Mouse (Mus musculus) forebrain, embryonic 11.5 days (tissue): ENCODE results near the gene Scube2. TPM values are rescaled to one million over a fixed set of nuclear protein-coding genes. Genes with fewer than 3 reads are reported as not detected.

Source experiments
- ATAC-seq: fragments of 200-750 bp; cut with Nextera tagmentation; replicated peaks from 2 replicates; pipeline ENCODE4 v1.8.0; 2017; ENCODE audit warnings: moderate TSS enrichment; ENCODE audit not compliant: low FRiP score
- DNase-seq: peaks from one replicate; pipeline ENCODE4 v3.0.0-alpha.2; 2017; ENCODE audit warnings: low spot score
- H3K27ac ChIP-seq: fragments of 300-500 bp; sonication (generic); 2 replicates; pipeline ENCODE4 v1.5.1; 2014; ENCODE audit warnings: low read depth, low read length
- H3K27me3 ChIP-seq: fragments of 300-500 bp; sonication (generic); 2 replicates; pipeline ENCODE4 v1.6.1; 2014; ENCODE audit warnings: mild to moderate bottlenecking, low read length, mixed read lengths; ENCODE audit not compliant: control insufficient read depth, insufficient read depth
- H3K36me3 ChIP-seq: fragments of 300-500 bp; sonication (generic); 2 replicates; pipeline ENCODE4 v1.6.1; 2014; ENCODE audit warnings: mild to moderate bottlenecking, low read length, moderate library complexity, mixed read lengths; ENCODE audit not compliant: control insufficient read depth, insufficient read depth
- H3K4me1 ChIP-seq: fragments of 300-500 bp; sonication (generic); replicated peaks from 2 replicates; pipeline ENCODE4 v1.6.1; 2014; ENCODE audit warnings: low read length, mixed read lengths; ENCODE audit not compliant: control insufficient read depth, insufficient read depth
- H3K4me2 ChIP-seq: fragments of 300-500 bp; sonication (generic); 2 replicates; pipeline ENCODE4 v1.6.1; 2014; ENCODE audit warnings: low read depth, mild to moderate bottlenecking, low read length, moderate library complexity, mixed read lengths; ENCODE audit not compliant: severe bottlenecking
- H3K4me3 ChIP-seq: fragments of 300-500 bp; sonication (generic); 2 replicates; pipeline ENCODE4 v1.5.1; 2014; ENCODE audit warnings: low read depth, low read length
- H3K9ac ChIP-seq: fragments of 300-500 bp; sonication (generic); 2 replicates; pipeline ENCODE4 v1.6.1; 2014; ENCODE audit warnings: low read length
- H3K9me3 ChIP-seq: fragments of 300-500 bp; sonication (generic); 2 replicates; pipeline ENCODE4 v1.6.1; 2016; ENCODE audit warnings: low read length, mixed read lengths; ENCODE audit not compliant: control insufficient read depth
- WGBS: fragments of 180-500 bp; shearing (Covaris S2); extraction: QIAGEN DNeasy Blood & Tissue Kit; methylation state at CpG from one replicate; pipeline ENCODE4 v1.1.7; 2014; 5-methylcytosine and 5-hydroxymethylcytosine counted together
- polyA plus RNA-seq: library from polyadenylated mRNA; unstranded; fragments of >200 nt; fragmentation: Nextera tagmentation; extraction: Ambion mirVana; gene quantifications from 2 replicates; pipeline ENCODE4 v1.2.1, GENCODE M21; 2014

Scube2 gene
- polyA plus RNA-seq, 1 experiment from 2014 or later: 2.5 TPM

GRCm38 (mm10) chr7:109848867-109849733, 16.4 kb downstream of the Scube2 start:
- peaks cover 20% of the 10 kb centered on the region; the same call in 1 of the 2 replicates for H3K4me1 ChIP-seq
- no peak for ATAC-seq
- no peaks in the 10 kb centered on the region for H3K36me3 ChIP-seq
- WGBS: 38% methylated on average over 11 of the region's 11 CpGs
- no peak for DNase-seq
- H3K27me3 ChIP-seq: peaks cover 3% of the 10 kb centered on the region; the same call in 1 of the 2 replicates
- no peaks in the 10 kb centered on the region for H3K9me3 ChIP-seq
- H3K4me3 ChIP-seq: no peak overlapping the region
- no peak overlapping the region for H3K9ac ChIP-seq
- no peak overlapping the region for H3K27ac ChIP-seq
- no peak overlapping the region for H3K4me2 ChIP-seq

GRCm38 (mm10) chr7:109844100-109844499, 21.4 kb downstream of the Scube2 start:
- Histone ChIP-seq H3K27ac (no peak overlapping the region), H3K4me3 (no peak overlapping the region), H3K36me3 (no peaks in the 10 kb centered on the region), H3K9me3 (no peaks in the 10 kb centered on the region), H3K4me1 (peaks cover 2% of the 10 kb centered on the region; the same call in 1 of the 2 replicates), H3K4me2 (no peak overlapping the region), H3K27me3 (peaks cover 3% of the 10 kb centered on the region; the same call in 1 of the 2 replicates), H3K9ac (no peak overlapping the region)
- no peak for DNase-seq
- no peak for ATAC-seq
- 87% methylated on average over 6 of the region's 6 CpGs for WGBS

GRCm38 (mm10) chr7:109841618-109842418, 23.7 kb downstream of the Scube2 start:
- H3K4me1 ChIP-seq: 0 out of 2 replicates have a peak, but pooled peaks cover 3% of the 10 kb centered on the region
- H3K27ac ChIP-seq: no peak overlapping the region
- H3K4me2 ChIP-seq: no peak overlapping the region
- no peak overlapping the region for H3K9ac ChIP-seq
- peaks cover 2% of the 10 kb centered on the region; the same call in 1 of the 2 replicates for H3K27me3 ChIP-seq
- no peak for DNase-seq
- H3K36me3 ChIP-seq: no peaks in the 10 kb centered on the region
- H3K9me3 ChIP-seq: no peaks in the 10 kb centered on the region
- ATAC-seq: no peak
- WGBS: 92% methylated on average over 13 of the region's 13 CpGs
- no peak overlapping the region for H3K4me3 ChIP-seq

GRCm38 (mm10) chr7:109841031-109841430, 24.4 kb downstream of the Scube2 start:
- 66% methylated on average over 6 of the region's 6 CpGs for WGBS
- no peak overlapping the region for H3K9ac ChIP-seq
- no peak overlapping the region for H3K27ac ChIP-seq
- H3K36me3 ChIP-seq: no peaks in the 10 kb centered on the region
- H3K4me2 ChIP-seq: no peak overlapping the region
- no peak overlapping the region for H3K4me3 ChIP-seq
- DNase-seq (no peak), ATAC-seq (no peak)
- H3K4me1 ChIP-seq: 0 out of 2 replicates have a peak, but pooled peaks cover 3% of the 10 kb centered on the region
- H3K27me3 ChIP-seq: peaks cover 2% of the 10 kb centered on the region; the same call in 1 of the 2 replicates
- no peaks in the 10 kb centered on the region for H3K9me3 ChIP-seq

- WGBS: 73% methylated on average over 3 of the region's 3 CpGs
- DNase-seq: no peak
These were observed 26.9 kb downstream of the Scube2 start for GRCm38 (mm10) chr7:109838613-109839012.

GRCm38 (mm10) chr7:109837651-109838050, 27.8 kb downstream of the Scube2 start:
- ATAC-seq (no peak), DNase-seq (no peak)
- no peak overlapping the region for H3K4me3 ChIP-seq
- H3K27ac ChIP-seq: no peak overlapping the region
- no peaks in the 10 kb centered on the region for H3K36me3 ChIP-seq
- H3K27me3 ChIP-seq: peaks cover 2% of the 10 kb centered on the region; the same call in 1 of the 2 replicates
- 55% methylated on average over 6 of the region's 6 CpGs for WGBS
- H3K9ac ChIP-seq: no peak overlapping the region
- H3K9me3 ChIP-seq: no peaks in the 10 kb centered on the region
- H3K4me2 ChIP-seq: no peak overlapping the region
- H3K4me1 ChIP-seq: 0 out of 2 replicates have a peak, but pooled peaks cover 3% of the 10 kb centered on the region

More at GRCm38 (mm10) chr7:109838613-109839012, 26.9 kb downstream of the Scube2 start:
- no peak overlapping the region for H3K27ac ChIP-seq
- no peaks in the 10 kb centered on the region for H3K36me3 ChIP-seq
- H3K9me3 ChIP-seq: no peaks in the 10 kb centered on the region
- H3K4me3 ChIP-seq: no peak overlapping the region
- ATAC-seq: no peak
- H3K27me3 ChIP-seq: peaks cover 2% of the 10 kb centered on the region; the same call in 1 of the 2 replicates
- 0 out of 2 replicates have a peak, but pooled peaks cover 3% of the 10 kb centered on the region for H3K4me1 ChIP-seq
- no peak overlapping the region for H3K9ac ChIP-seq
- no peak overlapping the region for H3K4me2 ChIP-seq

GRCm38 (mm10) chr7:109834894-109835293, 30.6 kb downstream of the Scube2 start:
- no peak for DNase-seq
- no peak for ATAC-seq
- Histone ChIP-seq H3K4me1 (0 out of 2 replicates have a peak, but pooled peaks cover 3% of the 10 kb centered on the region), H3K36me3 (no peaks in the 10 kb centered on the region), H3K9ac (no peak overlapping the region), H3K27me3 (peaks cover 2% of the 10 kb centered on the region; the same call in 1 of the 2 replicates), H3K27ac (no peak overlapping the region), H3K9me3 (no peaks in the 10 kb centered on the region), H3K4me2 (no peak overlapping the region), H3K4me3 (no peak overlapping the region)
- 82% methylated on average over 6 of the region's 6 CpGs for WGBS

- Histone ChIP-seq H3K9ac (no peak overlapping the region), H3K4me2 (no peak overlapping the region), H3K36me3 (no peaks in the 10 kb centered on the region), H3K4me1 (no peaks in the 10 kb centered on the region), H3K27ac (no peak overlapping the region), H3K27me3 (no peaks in the 10 kb centered on the region), H3K4me3 (no peak overlapping the region), H3K9me3 (no peaks in the 10 kb centered on the region)
- DNase-seq: no peak
- no peak for ATAC-seq
- 80% methylated on average over 2 of the region's 2 CpGs for WGBS
These were observed 34.1 kb downstream of the Scube2 start for GRCm38 (mm10) chr7:109831376-109831775.
